Mouse (Mus musculus) thymus, adult 2 months (tissue): Measurements from ENCODE around the gene Cables2. TPM values are rescaled to one million over a fixed set of nuclear protein-coding genes. Genes with fewer than 3 reads are reported as not detected.

Source experiments
- DNase-seq: peaks from one replicate; pipeline ENCODE4 v3.0.0; 2021
- H3K27ac ChIP-seq: fragments of 200-500 bp; 2 replicates; pipeline ENCODE4 v1.5.1; 2012; ENCODE audit warnings: low read length, control low read depth; ENCODE audit not compliant: control insufficient read depth, insufficient read depth
- H3K27me3 ChIP-seq: fragments of 200-500 bp; 2 replicates; pipeline ENCODE4 v1.6.1; 2012; ENCODE audit warnings: mild to moderate bottlenecking, low read length, moderate library complexity, mixed read lengths; ENCODE audit not compliant: control insufficient read depth, insufficient read depth
- H3K36me3 ChIP-seq: fragments of 200-500 bp; 2 replicates; pipeline ENCODE4 v1.6.1; 2012; ENCODE audit warnings: mild to moderate bottlenecking, low read length, moderate library complexity; ENCODE audit not compliant: control insufficient read depth, insufficient read depth
- H3K4me1 ChIP-seq: fragments of 200-500 bp; replicated peaks from 2 replicates; pipeline ENCODE4 v1.6.1; 2012; ENCODE audit warnings: low read length; ENCODE audit not compliant: control insufficient read depth, insufficient read depth
- H3K4me3 ChIP-seq: fragments of 200-500 bp; 2 replicates; pipeline ENCODE4 v1.5.1; 2012; ENCODE audit warnings: mild to moderate bottlenecking, low read length, control low read depth, moderate library complexity; ENCODE audit not compliant: control insufficient read depth, insufficient read depth
- CTCF ChIP-seq: fragments of 200-500 bp; IDR thresholded peaks from 2 replicates; pipeline ENCODE4 v1.5.1; 2012; ENCODE audit warnings: mild to moderate bottlenecking, control low read depth, low read length, moderate library complexity, borderline replicate concordance; ENCODE audit not compliant: control insufficient read depth, poor library complexity, insufficient read depth; ENCODE audit errors: extremely low read depth
- POLR2A ChIP-seq: fragments of 200-500 bp; IDR thresholded peaks from 2 replicates; pipeline ENCODE4 v1.6.1; 2012; ENCODE audit warnings: mild to moderate bottlenecking, low read length, control low read depth, moderate library complexity; ENCODE audit not compliant: control insufficient read depth, poor library complexity, insufficient read depth; ENCODE audit errors: extremely low read depth
- WGBS: fragments of 180-500 bp; shearing (Covaris S2); methylation state at CpG from one replicate; pipeline ENCODE4 v1.1.7; 2018; 5-methylcytosine and 5-hydroxymethylcytosine counted together
- polyA plus RNA-seq: library from polyadenylated mRNA; depleted of rRNA; stranded (reverse); fragments of >200 nt; gene quantifications from 2 replicates; pipeline ENCODE4 v1.2.3, GENCODE M21; 2012; rRNA removed

Cables2 gene
- polyA plus RNA-seq, 1 experiment, result 25.7 TPM

DNA sequence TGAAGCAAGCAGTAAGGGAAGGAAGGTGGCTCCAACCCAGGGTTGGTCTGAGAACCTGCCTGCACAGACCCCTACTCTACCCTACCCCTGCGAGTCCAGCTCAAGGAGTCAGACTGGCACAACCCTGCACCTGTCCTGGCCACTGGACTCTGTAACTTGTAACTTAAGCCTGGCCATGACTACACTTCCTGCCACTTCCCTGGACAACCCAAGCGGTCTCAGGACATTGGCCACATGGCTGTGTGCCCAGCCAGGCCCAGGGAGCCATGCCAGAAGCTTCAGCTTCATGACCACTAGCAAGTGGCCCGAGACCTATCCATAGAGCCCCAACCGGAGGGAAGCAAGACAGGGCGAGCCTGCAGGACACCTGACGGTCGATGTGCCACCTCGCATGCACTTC is 55.7 kb downstream of the Cables2 start:
- TF ChIP-seq POLR2A, result no peak
- TF ChIP-seq CTCF, result no peak
- no peaks in the 10 kb centered on the region for H3K27me3 ChIP-seq
- no peaks in the 10 kb centered on the region for H3K4me1 ChIP-seq
- no peak overlapping the region for H3K4me3 ChIP-seq
- 93% methylated on average over 8 of the region's 8 CpGs for WGBS
- no peak for DNase-seq
- no peaks in the 10 kb centered on the region for H3K36me3 ChIP-seq
- H3K27ac ChIP-seq, result no peak overlapping the region

DNA sequence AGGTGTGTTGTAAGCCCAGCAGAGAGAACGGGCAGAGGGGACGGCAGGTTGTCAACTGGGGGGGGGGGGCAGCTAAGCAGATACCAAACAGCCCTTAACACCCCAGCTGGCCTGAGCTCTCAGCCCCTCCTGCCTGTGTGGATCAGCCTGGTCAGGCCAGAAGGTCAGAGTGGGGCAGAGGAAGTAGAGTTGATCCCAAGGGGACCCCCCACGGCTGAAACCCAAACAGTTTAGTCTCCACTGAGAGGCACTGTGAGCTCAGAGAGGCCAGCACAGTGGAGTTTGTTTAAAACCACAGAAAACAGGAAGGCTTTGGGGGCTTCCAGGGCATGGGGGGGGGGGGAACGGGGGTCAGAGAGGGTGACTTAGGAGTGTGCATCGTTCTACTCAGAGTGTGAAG is 56.4 kb downstream of the Cables2 start:
- Histone ChIP-seq H3K4me1 (no peaks in the 10 kb centered on the region), H3K27me3 (no peaks in the 10 kb centered on the region), H3K36me3 (no peaks in the 10 kb centered on the region), H3K4me3 (no peak overlapping the region), H3K27ac (no peak overlapping the region)
- 36% methylated on average over 5 of the region's 5 CpGs for WGBS
- no peak for TF ChIP-seq CTCF
- no peak for TF ChIP-seq POLR2A
- no peak for DNase-seq

DNA sequence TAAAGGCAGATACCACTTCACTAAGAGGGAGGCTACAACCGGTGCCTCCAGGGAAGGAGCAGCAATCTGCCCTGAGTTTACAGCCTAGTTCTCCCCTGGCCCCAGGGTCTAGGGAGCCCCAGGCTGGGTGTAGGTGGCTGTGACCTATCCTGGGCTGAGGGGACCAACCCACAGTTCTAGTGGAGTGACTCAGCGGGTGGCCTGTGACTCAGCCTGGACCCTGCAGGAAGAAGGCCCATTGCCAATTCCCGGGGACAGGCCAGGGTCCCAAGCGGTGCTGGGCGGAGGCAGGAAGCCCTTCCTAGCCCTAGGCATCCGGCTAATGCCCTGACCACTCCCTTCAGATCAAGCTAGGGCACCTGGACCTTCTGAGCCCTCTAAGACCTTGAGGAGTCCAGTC is 57.3 kb downstream of the Cables2 start:
- Histone ChIP-seq H3K36me3 (no peaks in the 10 kb centered on the region), H3K4me3 (no peak overlapping the region), H3K27me3 (no peaks in the 10 kb centered on the region), H3K4me1 (no peaks in the 10 kb centered on the region), H3K27ac (no peak overlapping the region)
- TF ChIP-seq POLR2A (no peak), CTCF (no peak)
- WGBS, result 65% methylated on average over 6 of the region's 6 CpGs
- DNase-seq, result no peak

DNA sequence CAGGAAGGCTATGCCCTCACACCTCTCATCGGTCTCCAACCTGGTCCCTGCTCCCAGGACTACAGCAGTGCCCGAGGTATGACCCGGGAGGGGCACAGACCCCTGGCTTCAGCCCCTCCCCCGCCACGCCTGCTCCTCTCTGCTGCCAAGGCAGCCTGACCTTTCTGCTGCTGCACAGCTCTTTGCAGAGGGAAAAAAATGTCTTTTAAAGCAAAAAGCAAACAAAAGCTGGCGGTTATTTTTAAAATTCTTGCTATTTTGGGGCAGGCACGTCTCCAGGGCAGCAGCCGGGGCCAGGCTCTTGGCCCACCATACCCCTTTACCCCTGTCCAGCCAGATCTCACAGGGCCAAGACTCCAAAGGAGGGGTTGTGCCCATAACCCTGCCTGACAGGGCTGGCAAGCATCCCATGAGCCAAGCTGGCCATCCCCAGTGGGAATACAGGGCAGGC is 58.3 kb downstream of the Cables2 start:
- DNase-seq, result no peak
- WGBS, result 87% methylated on average over 8 of the region's 8 CpGs
- no peak overlapping the region for H3K4me3 ChIP-seq

DNA sequence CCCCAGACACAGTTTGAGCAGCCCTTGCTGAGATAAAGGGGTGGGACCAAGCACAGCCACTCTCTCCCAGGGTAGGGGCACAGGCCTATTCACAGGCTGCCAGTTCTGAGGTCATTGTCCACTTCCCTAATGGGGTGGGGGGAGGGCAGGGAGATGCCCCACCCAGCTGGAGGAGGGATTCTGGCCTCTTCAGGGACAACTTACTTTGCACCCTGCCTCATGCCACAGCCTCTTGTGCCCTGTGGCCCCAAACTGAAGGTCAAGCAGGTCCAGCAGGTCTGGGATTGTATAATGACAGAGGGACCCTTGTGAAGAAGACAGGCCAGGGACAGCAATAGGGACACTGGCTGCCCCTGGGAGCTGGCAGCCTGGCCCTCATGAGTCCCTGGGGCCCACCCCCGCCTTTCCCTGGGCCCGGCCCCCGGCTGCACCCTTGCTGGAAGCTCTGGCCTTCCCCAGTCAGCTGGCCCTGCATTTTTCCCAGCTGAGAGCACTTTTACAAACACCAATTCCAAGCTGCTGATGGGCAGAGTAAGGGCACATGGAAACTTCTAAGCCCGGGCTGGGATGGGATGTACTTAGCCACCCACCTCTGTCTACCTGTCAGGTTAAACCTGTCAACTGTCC is 58.8 kb downstream of the Cables2 start:
- no peak overlapping the region for H3K4me3 ChIP-seq
- no peaks in the 10 kb centered on the region for H3K36me3 ChIP-seq
- TF ChIP-seq POLR2A, result no peak
- TF ChIP-seq CTCF, result no peak
- no peaks in the 10 kb centered on the region for H3K4me1 ChIP-seq
- no peaks in the 10 kb centered on the region for H3K27me3 ChIP-seq
- WGBS, result 95% methylated on average over 4 of the region's 4 CpGs
- DNase-seq, result no peak
- no peak overlapping the region for H3K27ac ChIP-seq

More for the DNA sequence above, 58.3 kb downstream of the Cables2 start:
- Histone ChIP-seq H3K36me3 (no peaks in the 10 kb centered on the region), H3K27me3 (no peaks in the 10 kb centered on the region), H3K4me1 (no peaks in the 10 kb centered on the region), H3K27ac (no peak overlapping the region)
- TF ChIP-seq POLR2A (no peak), CTCF (no peak)

DNA sequence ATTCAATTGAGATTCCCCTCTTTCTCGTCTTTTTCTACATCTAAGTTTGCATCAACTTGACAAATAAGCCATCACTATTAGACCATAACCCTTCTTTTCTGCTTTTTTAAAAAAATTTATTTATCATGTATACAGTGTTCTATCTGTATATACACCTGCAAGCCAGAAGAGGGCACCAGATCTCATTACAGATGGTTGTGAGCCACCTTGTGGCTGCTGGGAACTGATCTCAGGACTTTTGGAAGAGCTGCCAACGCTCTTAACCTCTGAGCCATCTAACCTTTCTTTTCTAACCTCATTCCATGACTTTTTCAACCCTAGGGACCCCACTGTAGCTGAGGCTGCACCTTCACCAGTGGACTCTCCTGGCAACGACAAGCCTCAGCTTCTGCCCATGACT is 61.0 kb downstream of the Cables2 start:
- Histone ChIP-seq H3K27ac (no peak overlapping the region), H3K4me3 (no peak overlapping the region), H3K27me3 (no peaks in the 10 kb centered on the region), H3K4me1 (no peaks in the 10 kb centered on the region), H3K36me3 (no peaks in the 10 kb centered on the region)
- TF ChIP-seq CTCF, result no peak
- no peak for TF ChIP-seq POLR2A
- DNase-seq, result no peak
- WGBS, result 92% methylated on average over 3 of the region's 3 CpGs

DNA sequence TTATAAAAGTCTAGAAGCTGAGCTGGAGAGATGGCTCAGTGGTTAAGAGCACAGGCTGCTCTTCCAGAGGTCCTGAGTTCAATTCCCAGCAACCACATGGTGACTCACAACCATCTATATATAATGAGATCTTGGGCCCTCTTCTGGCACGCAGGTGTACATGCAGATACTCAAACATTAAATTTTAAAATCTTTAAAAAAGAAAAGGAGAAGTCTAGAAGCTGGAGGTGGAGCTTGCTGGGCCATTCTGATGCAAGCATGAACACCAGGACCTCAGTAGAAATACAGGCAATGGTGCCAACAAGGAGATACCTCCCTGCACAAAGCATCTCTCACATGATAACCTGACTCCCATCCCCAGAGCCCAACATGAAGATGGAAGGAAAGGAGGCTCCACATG is 64.3 kb downstream of the Cables2 start:
- no peak overlapping the region for H3K4me3 ChIP-seq
- DNase-seq, result no peak
- 55% methylated on average over 1 of the region's 1 CpGs for WGBS
- no peaks in the 10 kb centered on the region for H3K4me1 ChIP-seq
- H3K27me3 ChIP-seq, result no peaks in the 10 kb centered on the region
- H3K36me3 ChIP-seq, result no peaks in the 10 kb centered on the region
- TF ChIP-seq POLR2A (no peak), CTCF (no peak)
- H3K27ac ChIP-seq, result no peak overlapping the region

Other genes with a start within 250 kb of the Cables2 start
- gene Lsm14b, start 248.5 kb downstream of the Cables2 start, polyA plus RNA-seq, result 45.3 and 49.5 TPM in 2 replicates
- 205 and 250 TPM in 2 replicates for gene Psma7, start 231.1 kb downstream of the Cables2 start, polyA plus RNA-seq
- 15.9 and 16.2 TPM in 2 replicates for gene Ss18l1, start 231.0 kb downstream of the Cables2 start, polyA plus RNA-seq
- 25.1 and 31.3 TPM in 2 replicates for gene Mtg2, start 202.9 kb downstream of the Cables2 start, polyA plus RNA-seq
- gene Hrh3, start 169.0 kb downstream of the Cables2 start, polyA plus RNA-seq, result 4.1 and 4.4 TPM in 2 replicates
- gene Osbpl2, start 154.2 kb downstream of the Cables2 start, polyA plus RNA-seq, result 19.3 and 21.7 TPM in 2 replicates
- gene Adrm1, start 102.0 kb downstream of the Cables2 start, polyA plus RNA-seq, result 209 and 213 TPM in 2 replicates
- 9.2 and 13.1 TPM in 2 replicates for gene Lama5, start 47.6 kb downstream of the Cables2 start, polyA plus RNA-seq
- gene Rps21, start 16.1 kb downstream of the Cables2 start, polyA plus RNA-seq, result 3,034 and 4,273 TPM in 2 replicates
- gene Rbbp8nl, start 16.4 kb upstream of the Cables2 start, polyA plus RNA-seq, result 0.36 and 0.59 TPM in 2 replicates
- gene Gata5, start 61.2 kb upstream of the Cables2 start, polyA plus RNA-seq, result 0.22 and 0.39 TPM in 2 replicates
- 21.2 and 22.6 TPM in 2 replicates for gene Slco4a1, start 182.7 kb upstream of the Cables2 start, polyA plus RNA-seq
- gene Ntsr1, start 226.5 kb upstream of the Cables2 start, polyA plus RNA-seq, result 0.19 and 0.40 TPM in 2 replicates